Mouse (Mus musculus) kidney, adult 2 months (tissue): ENCODE data around the gene Ebf1.

Source experiments
- CTCF ChIP-seq: fragments of 200-500 bp; conservative IDR thresholded peaks from 2 replicates; pipeline ENCODE4 v1.5.1; 2011; ENCODE audit warnings: low read depth, mild to moderate bottlenecking, control low read depth, low read length, moderate library complexity, mixed read lengths; ENCODE audit not compliant: insufficient read depth, insufficient read length
- POLR2A ChIP-seq: fragments of 200-500 bp; IDR thresholded peaks from one replicate; pipeline ENCODE4 v1.6.1; 2011; ENCODE audit warnings: low read depth, low read length, control low read depth

DNA sequence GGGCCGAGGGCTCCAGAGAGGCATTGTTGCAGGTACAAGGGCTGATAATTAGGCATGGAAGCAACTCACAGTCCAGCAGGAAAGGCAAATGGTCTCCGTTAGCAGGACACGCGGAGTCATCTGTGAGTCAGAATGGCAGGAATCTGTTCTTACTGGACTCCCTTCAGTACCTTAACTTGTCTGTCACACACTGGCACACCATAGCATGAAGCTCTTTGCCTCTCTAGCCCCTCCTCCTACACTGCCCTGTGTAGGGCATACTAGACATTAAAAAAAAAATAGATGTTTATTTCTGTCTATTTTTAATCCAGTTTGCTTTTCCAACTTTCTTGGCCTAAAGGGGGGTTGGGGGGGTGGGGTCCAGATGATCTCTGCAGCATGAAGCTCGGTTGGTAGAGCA is 168.4 kb downstream of the Ebf1 start:
- TF ChIP-seq CTCF: no peak
- no peak for TF ChIP-seq POLR2A
